8 mouse cellular contexts compared by ENCODE assay signal in the genomic region with DNA sequence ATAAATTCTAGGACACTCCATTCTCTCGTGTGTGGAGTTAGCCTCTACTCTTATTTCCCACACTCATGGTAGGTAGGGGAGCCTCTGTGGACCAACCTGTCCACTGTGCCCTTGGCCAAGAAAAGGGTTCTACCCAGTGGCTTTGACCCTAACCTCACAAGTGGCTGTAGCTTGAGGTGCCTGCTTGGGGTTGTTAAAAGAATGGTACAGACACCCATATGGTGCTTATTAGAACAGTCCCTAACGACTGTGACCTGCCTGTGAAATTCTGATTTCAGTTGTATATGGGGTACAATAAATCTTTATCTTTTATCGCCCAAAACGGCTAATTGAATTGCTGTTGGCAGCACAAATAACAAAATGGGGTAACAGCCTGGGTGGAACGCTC. TPM values are rescaled to one million over a fixed set of nuclear protein-coding genes. Genes with fewer than 3 reads are reported as not detected.
DNase-seq lines count a peak whose midpoint lies in the region; ATAC-seq and TF ChIP-seq lines count a peak whose summit lies in the region.

No protein-coding gene starts in this region.

- TF ChIP-seq EP300 in stomach, postnatal 0 days (optimal IDR thresholded peaks at IDR 0.05) = no peak

- no peak for TF ChIP-seq CTCF in gastrocnemius, adult 2 months (IDR thresholded peaks at IDR 0.05)
- TF ChIP-seq CTCF in thymus, adult 2 months (IDR thresholded peaks at IDR 0.05; ENCODE audit: borderline replicate concordance, control insufficient read depth, extremely low read depth, insufficient read depth, low read length, poor library complexity) = no peak
- TF ChIP-seq CTCF in stomach, postnatal 0 days (IDR thresholded peaks at IDR 0.05; ENCODE audit: low read depth) = no peak

- H3K9me3 ChIP-seq in liver, embryonic 12.5 days (replicated peaks) = 0 out of 2 replicates have a peak, but pooled peaks cover 4% of the 10 kb centered on the region
- H3K9me3 ChIP-seq in stomach, postnatal 0 days (ENCODE audit: control insufficient read depth, low read length) = no peaks in the 10 kb centered on the region

- H3K27ac ChIP-seq in gastrocnemius, adult 2 months = peak overlapping the region; percentile 100
- peak overlapping the region; percentile 98 for H3K27ac ChIP-seq in thymus, adult 2 months (ENCODE audit: control insufficient read depth, insufficient read depth, low read length)
- H3K27ac ChIP-seq in liver, embryonic 12.5 days = peak overlapping the region; percentile 89
- H3K27ac ChIP-seq in stomach, postnatal 0 days (replicated peaks) = peak overlapping the region; percentile 97

- H3K9ac ChIP-seq in liver, embryonic 12.5 days = peak overlapping the region; percentile 85; the same call in 1 of the 2 replicates
- H3K9ac ChIP-seq in stomach, postnatal 0 days (ENCODE audit: low read length) = peak overlapping the region; percentile 76

- peak overlapping the region; percentile 99 for H3K4me2 ChIP-seq in liver, embryonic 12.5 days
- H3K4me2 ChIP-seq in stomach, postnatal 0 days (replicated peaks; ENCODE audit: low read depth) = peak overlapping the region; percentile 83

- ATAC-seq in liver, embryonic 12.5 days = peak; percentile 6; the same call in 1 of the 2 replicates
- no peak for ATAC-seq in stomach, postnatal 0 days (ENCODE audit: low FRiP score, low TSS enrichment)

- peak overlapping the region; percentile 99 for H3K4me3 ChIP-seq in gastrocnemius, adult 2 months
- H3K4me3 ChIP-seq in thymus, adult 2 months (ENCODE audit: control insufficient read depth, insufficient read depth, low read length) = 0 out of 2 replicates have a peak overlapping the region, but pooled peaks have one; percentile 3
- H3K4me3 ChIP-seq in liver, embryonic 12.5 days = peak overlapping the region; percentile 66
- H3K4me3 ChIP-seq in stomach, postnatal 0 days (ENCODE audit: low read depth, low read length) = peak overlapping the region; percentile 40; the same call in 1 of the 2 replicates

- H3K27me3 ChIP-seq in thymus, adult 2 months (ENCODE audit: control insufficient read depth, insufficient read depth, low read length) = no peaks in the 10 kb centered on the region
- no peaks in the 10 kb centered on the region for H3K27me3 ChIP-seq in liver, embryonic 12.5 days (replicated peaks)
- no peaks in the 10 kb centered on the region for H3K27me3 ChIP-seq in stomach, postnatal 0 days (ENCODE audit: control insufficient read depth, insufficient read depth, low read length)

- 44% methylated on average over 5 of the region's 5 CpGs for WGBS in thymus, adult 2 months
- WGBS in liver, embryonic 12.5 days (ENCODE audit: insufficient replicate concordance) = 47% methylated on average over 5 of the region's 5 CpGs
- WGBS in stomach, postnatal 0 days = 25% methylated on average over 5 of the region's 5 CpGs

- H3K36me3 ChIP-seq in thymus, adult 2 months (ENCODE audit: control insufficient read depth, insufficient read depth, low read length) = no peaks in the 10 kb centered on the region
- peaks cover 30% of the 10 kb centered on the region for H3K36me3 ChIP-seq in liver, embryonic 12.5 days
- H3K36me3 ChIP-seq in stomach, postnatal 0 days (ENCODE audit: control insufficient read depth, insufficient read depth, low read length) = peaks cover 10% of the 10 kb centered on the region; the same call in 1 of the 2 replicates

- intact Hi-C loops in gastrocnemius, adult 2 months (cut with DNase I) = loop anchor here (5.0 kb wide), 1 partner anchor 337 kb away; no protein-coding TSS in a partner anchor

- TF ChIP-seq POLR2A in thymus, adult 2 months (IDR thresholded peaks at IDR 0.05; ENCODE audit: control insufficient read depth, extremely low read depth, insufficient read depth, low read length, poor library complexity) = no peak

- H3K4me1 ChIP-seq in thymus, adult 2 months (replicated peaks; ENCODE audit: control insufficient read depth, insufficient read depth, low read length) = peaks cover 34% of the 10 kb centered on the region
- peaks cover 68% of the 10 kb centered on the region for H3K4me1 ChIP-seq in liver, embryonic 12.5 days
- peaks cover 5% of the 10 kb centered on the region; the same call in 1 of the 2 replicates for H3K4me1 ChIP-seq in stomach, postnatal 0 days (replicated peaks; ENCODE audit: control insufficient read depth, insufficient read depth)

- DNase-seq in gastrocnemius, adult 2 months = no peak
- no peak for DNase-seq in gastrocnemius, postnatal 10 days
- no peak for DNase-seq in thymus, adult 2 months
- DNase-seq in thymus, postnatal 36 days = no peak
- no peak for DNase-seq in stomach, postnatal 0 days (ENCODE audit: low spot score)
- DNase-seq in retina, embryonic 14.5 days (ENCODE audit: low spot score) = no peak
- DNase-seq in embryo, embryonic 11 days = no peak

RNA-seq across cellular contexts. Expression of a gene that starts 8.9 kb away (rescaled TPM):
- 10 to 100 TPM; 28.6 to 81.6 TPM for total RNA-seq in gastrocnemius, adult 2 months (2021)
- total RNA-seq in gastrocnemius, postnatal 10 days (2021) = 10 to 100 TPM; 53.3 to 55.5 TPM
- polyA plus RNA-seq in thymus, adult 2 months (2012; rRNA removed) = 71.7 and 113 TPM in 2 replicates
- polyA plus RNA-seq in liver, embryonic 12.5 days (2016; fragmentation: Nextera tagmentation; extraction: Ambion mirVana) = 5.5 and 5.6 TPM in 2 replicates
- 10.1 and 10.2 TPM in 2 replicates for polyA plus RNA-seq in stomach, postnatal 0 days (2015; fragmentation: Nextera tagmentation; extraction: Ambion mirVana)

Comparison
In these comparisons a context has a peak if more than half of its experiments do, and no peak if none do; other contexts are left out.
1. H3K4me3 ChIP-seq: peak in every context shown above with its lines; median percentile 99 in gastrocnemius, adult 2 months; 66 in liver, embryonic 12.5 days; 40 in stomach, postnatal 0 days; 3 in thymus, adult 2 months.